Mouse (Mus musculus): ENCODE measurements around the gene D430041D05Rik. TPM values are rescaled to one million over a fixed set of nuclear protein-coding genes. Genes with fewer than 3 reads are reported as not detected.

The D430041D05Rik gene
- total RNA-seq, 2 experiments from 2014 or later, result 1.3 to 1.9 TPM

- no peak for TF ChIP-seq CTCF (IDR thresholded peaks at IDR 0.05)
- Histone ChIP-seq H3K27ac (no peak overlapping the region), H3K4me3 (no peak overlapping the region)
- intact Hi-C loops (cut with DNase I), result no loop called here
- DNase-seq, result no peak
Observed at GRCm38 (mm10) chr2:104142140-104142539, 268.7 kb downstream of the D430041D05Rik start.

- DNase-seq, result no peak
- Histone ChIP-seq H3K4me3 (no peak overlapping the region), H3K27ac (0 out of 2 replicates have a peak overlapping the region, but pooled peaks have one; percentile 31)
- intact Hi-C loops (cut with DNase I), result loop anchor here (5.0 kb wide), 1 partner anchor 356 kb away; the partner anchor contains the start of gene Hipk3
- TF ChIP-seq CTCF (IDR thresholded peaks at IDR 0.05), result no peak
Observed at GRCm38 (mm10) chr2:104135920-104136319, 274.9 kb downstream of the D430041D05Rik start.

- Histone ChIP-seq H3K4me3 (no peak overlapping the region), H3K27ac (peak overlapping the region; percentile 63)
- peak; percentile 97 for TF ChIP-seq CTCF (IDR thresholded peaks at IDR 0.05)
- peak; percentile 61 for DNase-seq
- intact Hi-C loops (cut with DNase I), result loop anchor here (1.0 to 5.0 kb wide), 3 partner anchors 188 to 358 kb away; partner anchors contain the start of gene Hipk3
Observed at GRCm38 (mm10) chr2:104134150-104135056, 276.4 kb downstream of the D430041D05Rik start.

- H3K27ac ChIP-seq, result no peak overlapping the region
- DNase-seq, result no peak
- H3K4me3 ChIP-seq, result no peak overlapping the region
- intact Hi-C loops (cut with DNase I), result loop anchor here (5.0 kb wide), 1 partner anchor 189 kb away; no protein-coding TSS in a partner anchor
- TF ChIP-seq CTCF (IDR thresholded peaks at IDR 0.05), result no peak
Observed at GRCm38 (mm10) chr2:104133042-104133810, 277.6 kb downstream of the D430041D05Rik start.

- no peak for DNase-seq
- TF ChIP-seq CTCF (IDR thresholded peaks at IDR 0.05), result no peak
- no peak overlapping the region; the same call in 1 of the 2 replicates for H3K27ac ChIP-seq
- H3K4me3 ChIP-seq, result no peak overlapping the region
- intact Hi-C loops (cut with DNase I), result loop anchor here (5.0 kb wide), 1 partner anchor 190 kb away; no protein-coding TSS in a partner anchor
Observed at GRCm38 (mm10) chr2:104132266-104132859, 278.4 kb downstream of the D430041D05Rik start.

GRCm38 (mm10) chr2:104130969-104131368 lies 279.8 kb downstream of the D430041D05Rik start:
- intact Hi-C loops (cut with DNase I), result loop anchor here (5.0 kb wide), 1 partner anchor 191 kb away; no protein-coding TSS in a partner anchor
- DNase-seq, result peak; percentile 50
- no peak overlapping the region for H3K4me3 ChIP-seq
- TF ChIP-seq CTCF (IDR thresholded peaks at IDR 0.05), result peak; percentile 78
- peak overlapping the region; percentile 76; the same call in 1 of the 2 replicates for H3K27ac ChIP-seq

GRCm38 (mm10) chr2:104130165-104130564 lies 280.6 kb downstream of the D430041D05Rik start:
- intact Hi-C loops (cut with DNase I), result loop anchor here (5.0 kb wide), 1 partner anchor 192 kb away; no protein-coding TSS in a partner anchor
- Histone ChIP-seq H3K27ac (peak overlapping the region; percentile 76), H3K4me3 (no peak overlapping the region)
- TF ChIP-seq CTCF (IDR thresholded peaks at IDR 0.05), result no peak
- no peak for DNase-seq

- peak overlapping the region; percentile 52 for H3K4me3 ChIP-seq
- no peak for TF ChIP-seq CTCF (IDR thresholded peaks at IDR 0.05)
Observed at GRCm38 (mm10) chr2:104128803-104129531, 281.8 kb downstream of the D430041D05Rik start.

GRCm38 (mm10) chr2:104124071-104124470 lies 286.7 kb downstream of the D430041D05Rik start:
- Histone ChIP-seq H3K27ac (0 out of 2 replicates have a peak overlapping the region, but pooled peaks have one; percentile 93), H3K4me3 (no peak overlapping the region)
- intact Hi-C loops (cut with DNase I), result loop anchor here (5.0 kb wide), 1 partner anchor 468 kb away; the partner anchor contains the start of gene Cstf3
- no peak for TF ChIP-seq CTCF (IDR thresholded peaks at IDR 0.05)
- no peak for DNase-seq

More at GRCm38 (mm10) chr2:104128803-104129531, 281.8 kb downstream of the D430041D05Rik start:
- H3K27ac ChIP-seq, result peak overlapping the region; percentile 76
- DNase-seq, result peak; percentile 52
- intact Hi-C loops (cut with DNase I), result no loop called here

GRCm38 (mm10) chr2:104123540-104123939 lies 287.3 kb downstream of the D430041D05Rik start:
- H3K27ac ChIP-seq, result peak overlapping the region; percentile 93
- H3K4me3 ChIP-seq, result peak overlapping the region; percentile 83
- no peak for DNase-seq
- no peak for TF ChIP-seq CTCF (IDR thresholded peaks at IDR 0.05)
- intact Hi-C loops (cut with DNase I), result loop anchor here (2.0 to 5.0 kb wide), 2 partner anchors 89 to 469 kb away; partner anchors contain the start of gene Cstf3

Data from gastrocnemius, adult 2 months (tissue).